Mouse (Mus musculus): Measurements from ENCODE around the gene Slc41a1.
"Not testable (repeated sequence)": the region's sequence is repeated elsewhere in the genome, so short reads cannot be mapped to it uniquely, and the experiment has no call there.

The Slc41a1 gene

GRCm38 (mm10) chr1:131827207-131827786 is at the start of gene Slc41a1:
TSS of gene Slc41a1 (plus strand) at chr1:131827493.
- DNase-seq (ENCODE audit: low spot score), result no peak

GRCm38 (mm10) chr1:131794591-131794990 is 32.7 kb upstream of the Slc41a1 start:
- DNase-seq (ENCODE audit: low spot score), result no peak

GRCm38 (mm10) chr1:131795171-131795570 is 32.1 kb upstream of the Slc41a1 start:
- DNase-seq (ENCODE audit: low spot score), result no peak

- DNase-seq (ENCODE audit: low spot score), result peak; percentile 57
These were observed 29.9 kb upstream of the Slc41a1 start, which contains the start of gene Pm20d1 for GRCm38 (mm10) chr1:131797202-131797909. TSS of gene Pm20d1 (plus strand) at chr1:131797381.

- no peak for DNase-seq (ENCODE audit: low spot score)
These were observed 27.3 kb upstream of the Slc41a1 start for GRCm38 (mm10) chr1:131800001-131800400.

- no peak for DNase-seq (ENCODE audit: low spot score)
These were observed 26.2 kb upstream of the Slc41a1 start for GRCm38 (mm10) chr1:131801071-131801470.

- no peak for DNase-seq (ENCODE audit: low spot score)
These were observed 24.6 kb upstream of the Slc41a1 start for GRCm38 (mm10) chr1:131802652-131803051.

GRCm38 (mm10) chr1:131804166-131804565 is 23.1 kb upstream of the Slc41a1 start:
- DNase-seq (ENCODE audit: low spot score), result no peak

- no peak for DNase-seq (ENCODE audit: low spot score)
These were observed 18.3 kb upstream of the Slc41a1 start for GRCm38 (mm10) chr1:131808986-131809385.

- DNase-seq (ENCODE audit: low spot score), result no peak
These were observed 17.6 kb upstream of the Slc41a1 start for GRCm38 (mm10) chr1:131809651-131810050.

GRCm38 (mm10) chr1:131811393-131811792 is 15.9 kb upstream of the Slc41a1 start:
- DNase-seq (ENCODE audit: low spot score), result no peak

- no peak for DNase-seq (ENCODE audit: low spot score)
These were observed 15.3 kb upstream of the Slc41a1 start for GRCm38 (mm10) chr1:131812006-131812405.

- no peak for DNase-seq (ENCODE audit: low spot score)
These were observed 14.5 kb upstream of the Slc41a1 start for GRCm38 (mm10) chr1:131812631-131813295.

GRCm38 (mm10) chr1:131813731-131814130 is 13.6 kb upstream of the Slc41a1 start:
- DNase-seq (ENCODE audit: low spot score), result no peak

GRCm38 (mm10) chr1:131814191-131814590 is 13.1 kb upstream of the Slc41a1 start:
- no peak for DNase-seq (ENCODE audit: low spot score)

- no peak for DNase-seq (ENCODE audit: low spot score)
These were observed 10.4 kb upstream of the Slc41a1 start for GRCm38 (mm10) chr1:131816886-131817285.

GRCm38 (mm10) chr1:131820353-131820752 is 6.9 kb upstream of the Slc41a1 start:
- not testable (repeated sequence) for DNase-seq (ENCODE audit: low spot score)

GRCm38 (mm10) chr1:131820887-131821328 is 6.4 kb upstream of the Slc41a1 start:
- DNase-seq (ENCODE audit: low spot score), result no peak

- peak; percentile 24 for DNase-seq (ENCODE audit: low spot score)
These were observed 5.0 kb upstream of the Slc41a1 start for GRCm38 (mm10) chr1:131822292-131822691.

- DNase-seq (ENCODE audit: low spot score), result no peak
These were observed 4.3 kb upstream of the Slc41a1 start for GRCm38 (mm10) chr1:131822856-131823492.

- DNase-seq (ENCODE audit: low spot score), result no peak
These were observed 3.7 kb upstream of the Slc41a1 start for GRCm38 (mm10) chr1:131823563-131823962.

- DNase-seq (ENCODE audit: low spot score), result no peak
These were observed 2.6 kb upstream of the Slc41a1 start for GRCm38 (mm10) chr1:131824528-131825181.

Measured in testis, postnatal 14 days (tissue).